Mouse (Mus musculus): Measurements from ENCODE around the gene Shank2. TPM values are rescaled to one million over a fixed set of nuclear protein-coding genes. Genes with fewer than 3 reads are reported as not detected.

Shank2 gene
- total and polyA plus RNA-seq, 3 experiments: not detected

DNA sequence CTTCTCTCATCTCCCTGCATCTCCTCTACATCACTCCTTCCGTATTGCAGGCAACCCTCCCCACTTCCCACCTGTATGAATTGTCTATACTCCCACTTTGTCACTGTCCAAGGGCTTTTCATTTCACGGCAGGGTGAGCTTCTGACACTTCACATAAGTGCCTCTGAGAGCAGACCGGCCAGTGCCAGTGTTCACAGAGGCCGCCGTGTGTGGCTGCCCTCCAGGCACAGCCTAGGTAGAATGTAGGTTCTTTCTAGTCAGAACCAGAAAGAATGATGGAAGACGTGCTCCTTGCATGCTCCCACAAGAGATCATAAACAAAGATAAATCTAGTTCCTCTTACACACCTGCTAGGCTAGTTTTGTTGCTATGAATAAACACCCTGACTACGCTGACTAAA, 265.0 kb downstream of the Shank2 start:
- peaks cover 61% of the 10 kb centered on the region for H3K27me3 ChIP-seq (replicated peaks)
- no peak overlapping the region for H3K4me3 ChIP-seq (replicated peaks in 1 of 3; ENCODE audit: low read depth in 2 of 3, low read length in 2 of 3, poor library complexity in 1 of 3)
- dilution Hi-C loops (cut with MboI; ENCODE audit: extremely low pct_ligation_motif_present, extremely low pct_unique_long_range_greater_than_20kb, low sequenced_read_pairs): no loop called here

DNA sequence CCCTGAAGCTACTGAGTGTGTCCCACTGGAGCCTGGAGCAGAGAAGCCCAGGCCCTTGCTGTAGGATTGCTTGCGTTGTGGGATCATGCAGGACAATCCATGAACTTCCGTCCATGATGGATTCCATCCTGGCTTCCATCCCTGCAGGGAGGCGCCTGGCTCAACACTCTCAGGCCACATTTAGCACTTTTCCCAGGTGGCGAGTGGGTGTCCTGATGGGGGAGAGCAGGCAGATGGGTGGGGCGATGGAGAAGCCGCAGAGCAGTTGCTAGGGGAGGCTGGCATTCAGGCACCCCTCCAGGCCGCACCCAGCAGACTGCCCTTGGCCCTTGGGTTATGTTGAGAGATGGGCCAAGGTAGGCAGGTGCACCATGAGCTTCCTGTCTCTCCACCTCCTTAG, 266.6 kb downstream of the Shank2 start:
- H3K9ac ChIP-seq (ENCODE audit: insufficient read depth, low read depth): no peak overlapping the region
- H3K4me3 ChIP-seq (replicated peaks in 1 of 3; ENCODE audit: low read depth in 2 of 3, low read length in 2 of 3, poor library complexity in 1 of 3): no peak overlapping the region
- dilution Hi-C loops (cut with MboI; ENCODE audit: extremely low pct_ligation_motif_present, extremely low pct_unique_long_range_greater_than_20kb, low sequenced_read_pairs) (no loop called here), in situ Hi-C loops (cut with MboI; ENCODE audit: low pct_ligation_motif_present, low pct_unique_long_range_greater_than_20kb, low sequenced_read_pairs) (no loop called here)
- no peaks in the 10 kb centered on the region for H3K4me1 ChIP-seq (ENCODE audit: control insufficient read depth in 1 of 2, insufficient read depth in 2 of 2)
- no peaks in the 10 kb centered on the region for H3K9me3 ChIP-seq (replicated peaks; ENCODE audit: low read length)
- no peak for TF ChIP-seq MEF2A (IDR thresholded peaks at IDR 0.05; ENCODE audit: borderline replicate concordance, low read depth, low read length)
- TF ChIP-seq ELF1 (IDR thresholded peaks at IDR 0.05; ENCODE audit: low read depth, low read length): no peak
- no peak for TF ChIP-seq MYC (IDR thresholded peaks at IDR 0.05; ENCODE audit: low read depth, low read length)
- no peak for TF ChIP-seq RCOR1 (conservative IDR thresholded peaks at IDR 0.05; ENCODE audit: low read depth, low read length)
- no peak for TF ChIP-seq UBTF (IDR thresholded peaks at IDR 0.05; ENCODE audit: low read depth, low read length)
- TF ChIP-seq GABPA (IDR thresholded peaks at IDR 0.05; ENCODE audit: insufficient replicate concordance, low read depth, low read length): no peak
- TF ChIP-seq NELFE (IDR thresholded peaks at IDR 0.05; ENCODE audit: low read depth, low read length): no peak
- no peak for TF ChIP-seq ZNF384 (IDR thresholded peaks at IDR 0.05; ENCODE audit: low read depth, low read length)
- no peak for TF ChIP-seq MXI1 (IDR thresholded peaks at IDR 0.05; ENCODE audit: low read depth, low read length)
- H3K27me3 ChIP-seq (replicated peaks): peaks cover 53% of the 10 kb centered on the region
- no peaks in the 10 kb centered on the region for H3K36me3 ChIP-seq (replicated peaks in 1 of 2; ENCODE audit: control insufficient read depth in 1 of 2, insufficient read depth in 1 of 2, low read length in 1 of 2)
- H3K27ac ChIP-seq (ENCODE audit: insufficient read depth, low read depth): no peak overlapping the region
- no peaks in the 10 kb centered on the region for H3K79me2 ChIP-seq (replicated peaks; ENCODE audit: control insufficient read depth, extremely low read depth, insufficient read depth, poor library complexity, severe bottlenecking)
- H3K4me2 ChIP-seq (ENCODE audit: insufficient read depth, low read depth, poor library complexity, severe bottlenecking): no peak overlapping the region
- no peak for DNase-seq (ENCODE audit: extremely low read depth)

More for the DNA sequence above, 265.0 kb downstream of the Shank2 start:
- H3K27ac ChIP-seq (ENCODE audit: insufficient read depth, low read depth): no peak overlapping the region
- in situ Hi-C loops (cut with MboI; ENCODE audit: low pct_ligation_motif_present, low pct_unique_long_range_greater_than_20kb, low sequenced_read_pairs): no loop called here
- no peaks in the 10 kb centered on the region for H3K36me3 ChIP-seq (replicated peaks in 1 of 2; ENCODE audit: control insufficient read depth in 1 of 2, insufficient read depth in 1 of 2, low read length in 1 of 2)
- TF ChIP-seq NRF1 (IDR thresholded peaks at IDR 0.05; ENCODE audit: low read depth, low read length) (no peak), SIN3A (IDR thresholded peaks at IDR 0.05; ENCODE audit: low read length) (no peak), ZMIZ1 (IDR thresholded peaks at IDR 0.05; ENCODE audit: low read depth, low read length) (no peak), TBP (conservative IDR thresholded peaks at IDR 0.05; ENCODE audit: low read depth, low read length) (no peak), ETS1 (conservative IDR thresholded peaks at IDR 0.05; ENCODE audit: low read depth, low read length) (no peak), GABPA (IDR thresholded peaks at IDR 0.05; ENCODE audit: insufficient replicate concordance, low read depth, low read length) (no peak), EP300 (IDR thresholded peaks at IDR 0.05; ENCODE audit: low read length) (no peak), POLR2AphosphoS2 (IDR thresholded peaks at IDR 0.05; ENCODE audit: low read depth, low read length) (no peak), CHD2 (IDR thresholded peaks at IDR 0.05; ENCODE audit: low read length) (no peak), CHD1 (IDR thresholded peaks at IDR 0.05; ENCODE audit: low read depth, low read length) (no peak), ZC3H11A (IDR thresholded peaks at IDR 0.05; ENCODE audit: low read depth, low read length) (no peak), RAD21 (IDR thresholded peaks at IDR 0.05; ENCODE audit: low read depth, low read length) (no peak), KAT2A (IDR thresholded peaks at IDR 0.05; ENCODE audit: insufficient replicate concordance, low read length) (no peak), MAFK (IDR thresholded peaks at IDR 0.05; ENCODE audit: insufficient replicate concordance, low read length) (no peak), CTCF (conservative IDR thresholded peaks at IDR 0.05 in 1 of 2, IDR thresholded peaks at IDR 0.05 in 1 of 2; ENCODE audit: low read depth in 2 of 2, low read length in 2 of 2) (no peak)
- H3K9me3 ChIP-seq (replicated peaks; ENCODE audit: low read length): no peaks in the 10 kb centered on the region
- no peaks in the 10 kb centered on the region for H3K4me1 ChIP-seq (ENCODE audit: control insufficient read depth in 1 of 2, insufficient read depth in 2 of 2)
- H3K4me2 ChIP-seq (ENCODE audit: insufficient read depth, low read depth, poor library complexity, severe bottlenecking): no peak overlapping the region
- H3K79me2 ChIP-seq (replicated peaks; ENCODE audit: control insufficient read depth, extremely low read depth, insufficient read depth, poor library complexity, severe bottlenecking): no peaks in the 10 kb centered on the region
- no peak for DNase-seq (ENCODE audit: extremely low read depth)
- no peak overlapping the region for H3K9ac ChIP-seq (ENCODE audit: insufficient read depth, low read depth)
